8 mouse cellular contexts compared by ENCODE assay signal in genomic region chr8:70887669-70888068, GRCm38 (mm10). TPM values are rescaled to one million over a fixed set of nuclear protein-coding genes. Genes with fewer than 3 reads are reported as not detected.
DNase-seq lines count a peak whose midpoint lies in the region; ATAC-seq and TF ChIP-seq lines count a peak whose summit lies in the region.

No protein-coding gene starts in this region.

- no peak overlapping the region for H3K4me2 ChIP-seq in liver, embryonic 14.5 days (ENCODE audit: low read depth)

- peak; percentile 65; the same call in 1 of the 2 replicates for ATAC-seq in liver, embryonic 14.5 days (ENCODE audit: insufficient read depth)

- H3K4me3 ChIP-seq in liver, embryonic 14.5 days (ENCODE audit: insufficient read depth in 1 of 2, low read depth in 2 of 2, low read length in 2 of 2), result no peak overlapping the region

- peak; percentile 57 for DNase-seq in embryo, embryonic 10.5 days (ENCODE audit: low spot score)
- no peak for DNase-seq in embryo, embryonic 10 days (ENCODE audit: low spot score)
- DNase-seq in thymus, postnatal 36 days, result peak; percentile 26 to 46
- DNase-seq in thymus, postnatal 14 days, result no peak
- DNase-seq in liver, embryonic 14.5 days (ENCODE audit: low read depth in 3 of 3, low spot score in 3 of 3), result peak in 1 of 3 experiments; percentile 66
- DNase-seq in urinary bladder, adult 18-20 months (ENCODE audit: low spot score in 2 of 2), result no peak
- no peak for DNase-seq in gastrocnemius, adult 18-20 months (ENCODE audit: low spot score)
- no peak for DNase-seq in adrenal gland, adult 2 months

- no peak for TF ChIP-seq CTCF in liver, embryonic 14.5 days (IDR thresholded peaks at IDR 0.05; ENCODE audit: low read depth)

- H3K36me3 ChIP-seq in liver, embryonic 14.5 days (replicated peaks; ENCODE audit: control insufficient read depth, insufficient read depth, low read depth), result no peaks in the 10 kb centered on the region

- 4% methylated on average over 18 of the region's 18 CpGs for WGBS in liver, embryonic 14.5 days (ENCODE audit: insufficient replicate concordance)

- H3K27me3 ChIP-seq in liver, embryonic 14.5 days (ENCODE audit: control insufficient read depth, insufficient read depth, low read length), result peaks cover 26% of the 10 kb centered on the region

- H3K4me1 ChIP-seq in liver, embryonic 14.5 days (replicated peaks; ENCODE audit: control insufficient read depth in 2 of 2, insufficient read depth in 2 of 2, low read length in 1 of 2), result 0 out of 4 replicates have a peak, but pooled peaks cover 0 to 3% of the 10 kb centered on the region in 2 experiments

- no peak for TF ChIP-seq EP300 in liver, embryonic 14.5 days (IDR thresholded peaks at IDR 0.05; ENCODE audit: low read depth)

- H3K9ac ChIP-seq in liver, embryonic 14.5 days (replicated peaks), result no peak overlapping the region

- H3K9me3 ChIP-seq in liver, embryonic 14.5 days (ENCODE audit: control insufficient read depth, low read length), result no peaks in the 10 kb centered on the region

- no peak overlapping the region for H3K27ac ChIP-seq in liver, embryonic 14.5 days

RNA-seq across cellular contexts. Expression of gene Slc5a5, which starts 4.9 kb away (rescaled TPM):
- 0.06 and 0.10 TPM in 2 replicates for polyA plus RNA-seq in liver, embryonic 14.5 days (2012; rRNA removed)
- polyA plus RNA-seq in liver, embryonic 14.5 days (2014; fragmentation: Nextera tagmentation; extraction: Ambion mirVana), result 0.03 and 0.05 TPM in 2 replicates
- total RNA-seq in gastrocnemius, adult 18-20 months (2021), result under 1 TPM in 1 of 2 experiments, not detected in 1; 0.07 TPM
- total RNA-seq in adrenal gland, adult 2 months (2021), result under 1 TPM in 1 of 2 experiments, not detected in 1; 0.10 TPM
- polyA plus RNA-seq in adrenal gland, adult 2 months (2012; rRNA removed), result 0.12 and 0.26 TPM in 2 replicates

RNA-seq across cellular contexts. Expression of gene Rpl18a, which starts 9.5 kb away (rescaled TPM):
- polyA plus RNA-seq in liver, embryonic 14.5 days (2012; rRNA removed), result 2,449 and 2,899 TPM in 2 replicates
- 3,155 and 3,211 TPM in 2 replicates for polyA plus RNA-seq in liver, embryonic 14.5 days (2014; fragmentation: Nextera tagmentation; extraction: Ambion mirVana)
- 1,000 to 10,000 TPM; 1,014 to 1,053 TPM for total RNA-seq in gastrocnemius, adult 18-20 months (2021)
- 1,000 to 10,000 TPM; 1,392 to 1,465 TPM for total RNA-seq in adrenal gland, adult 2 months (2021)
- polyA plus RNA-seq in adrenal gland, adult 2 months (2012; rRNA removed), result 4,067 and 4,322 TPM in 2 replicates

RNA-seq across cellular contexts. Expression of gene Ccdc124, which starts 13.9 kb away (rescaled TPM):
- 20.4 and 34.3 TPM in 2 replicates for polyA plus RNA-seq in liver, embryonic 14.5 days (2012; rRNA removed)
- polyA plus RNA-seq in liver, embryonic 14.5 days (2014; fragmentation: Nextera tagmentation; extraction: Ambion mirVana), result 54.1 and 56.3 TPM in 2 replicates
- total RNA-seq in gastrocnemius, adult 18-20 months (2021), result 10 to 100 TPM; 72.6 to 76.5 TPM
- 10 to 100 TPM; 65.0 TPM for total RNA-seq in adrenal gland, adult 2 months (2021)
- 52.5 and 58.3 TPM in 2 replicates for polyA plus RNA-seq in adrenal gland, adult 2 months (2012; rRNA removed)

RNA-seq across cellular contexts. Expression of gene Map1s, which starts 18.1 kb away (rescaled TPM):
- 11.5 and 15.4 TPM in 2 replicates for polyA plus RNA-seq in liver, embryonic 14.5 days (2012; rRNA removed)
- 9.3 and 11.8 TPM in 2 replicates for polyA plus RNA-seq in liver, embryonic 14.5 days (2014; fragmentation: Nextera tagmentation; extraction: Ambion mirVana)
- total RNA-seq in gastrocnemius, adult 18-20 months (2021), result 10 to 100 TPM in 1 of 2 experiments, 1 to 10 TPM in 1; 9.4 to 13.7 TPM
- 10 to 100 TPM; 30.7 to 35.6 TPM for total RNA-seq in adrenal gland, adult 2 months (2021)
- polyA plus RNA-seq in adrenal gland, adult 2 months (2012; rRNA removed), result 100 and 105 TPM in 2 replicates

RNA-seq across cellular contexts. Expression of gene Kcnn1, which starts 24.6 kb away (rescaled TPM):
- 0.27 and 0.34 TPM in 2 replicates for polyA plus RNA-seq in liver, embryonic 14.5 days (2012; rRNA removed)
- polyA plus RNA-seq in liver, embryonic 14.5 days (2014; fragmentation: Nextera tagmentation; extraction: Ambion mirVana), result 0.08 and 0.17 TPM in 2 replicates
- 10 to 100 TPM; 18.2 to 21.1 TPM for total RNA-seq in gastrocnemius, adult 18-20 months (2021)
- 1 to 10 TPM; 1.6 to 5.0 TPM for total RNA-seq in adrenal gland, adult 2 months (2021)
- 10.0 and 12.9 TPM in 2 replicates for polyA plus RNA-seq in adrenal gland, adult 2 months (2012; rRNA removed)

Comparison
In these comparisons a context has a peak if more than half of its experiments do, and no peak if none do; other contexts are left out.
1. DNase-seq: peak in embryo, embryonic 10.5 days (single experiment) and thymus, postnatal 36 days (2 of 2); none in embryo, embryonic 10 days (single experiment), thymus, postnatal 14 days (single experiment), urinary bladder, adult 18-20 months (0 of 2), gastrocnemius, adult 18-20 months (single experiment) and adrenal gland, adult 2 months (single experiment).